Mouse (Mus musculus) megakaryocyte, adult 5-6 weeks (primary cell): ENCODE results near the gene Srrm3. TPM values are rescaled to one million over a fixed set of nuclear protein-coding genes. Genes with fewer than 3 reads are reported as not detected.

Source experiments
- total RNA-seq, 2 experiments: library from RNA; stranded (forward) in 1 of 2; stranded (reverse) in 1 of 2; fragments of 153-499, 151-499 nt in 1 of 2; fragments of 221-1000, 200-1000 nt in 1 of 2; gene quantifications; 2 replicates each; pipeline versions ENCODE4 v1.2.3 to v1.2.4; 2015 to 2017

The Srrm3 gene
- total RNA-seq, 2 experiments from 2014 or later = not detected

Other genes with a start within 250 kb of the Srrm3 start
- not detected in 2 replicates for gene Ccl26, start 243.3 kb upstream of the Srrm3 start, total RNA-seq (2015)
- gene Ccl26, start 243.3 kb upstream of the Srrm3 start, total RNA-seq (2017) = not detected in 2 replicates
- gene Ccl24, start 233.8 kb upstream of the Srrm3 start, total RNA-seq (2015) = 0.25 and 3.5 TPM in 2 replicates
- gene Ccl24, start 233.8 kb upstream of the Srrm3 start, total RNA-seq (2017) = 0.37 TPM in 1 of 2 replicates, not detected in the other
- 3.8 and 8.6 TPM in 2 replicates for gene Rhbdd2, start 174.3 kb upstream of the Srrm3 start, total RNA-seq (2015)
- 1.8 and 3.4 TPM in 2 replicates for gene Rhbdd2, start 174.3 kb upstream of the Srrm3 start, total RNA-seq (2017)
- gene Por, start 136.9 kb upstream of the Srrm3 start, total RNA-seq (2015) = 29.6 and 31.1 TPM in 2 replicates
- 45.9 and 49.7 TPM in 2 replicates for gene Por, start 136.9 kb upstream of the Srrm3 start, total RNA-seq (2017)
- gene Tmem120a, start 62.4 kb upstream of the Srrm3 start, total RNA-seq (2015) = 18.1 and 20.9 TPM in 2 replicates
- gene Tmem120a, start 62.4 kb upstream of the Srrm3 start, total RNA-seq (2017) = 15.1 and 19.1 TPM in 2 replicates
- gene Styxl1, start 28.5 kb upstream of the Srrm3 start, total RNA-seq (2015) = 0.25 TPM in 1 of 2 replicates, not detected in the other
- gene Styxl1, start 28.5 kb upstream of the Srrm3 start, total RNA-seq (2017) = 0.18 TPM in 1 of 2 replicates, not detected in the other
- 240 and 251 TPM in 2 replicates for gene Mdh2, start 28.4 kb upstream of the Srrm3 start, total RNA-seq (2015)
- gene Mdh2, start 28.4 kb upstream of the Srrm3 start, total RNA-seq (2017) = 111 and 129 TPM in 2 replicates
- not detected in 2 replicates for gene Hspb1, start 81.0 kb downstream of the Srrm3 start, total RNA-seq (2015)
- gene Hspb1, start 81.0 kb downstream of the Srrm3 start, total RNA-seq (2017) = not detected in 2 replicates
- 124 and 141 TPM in 2 replicates for gene Ywhag, start 127.7 kb downstream of the Srrm3 start, total RNA-seq (2015)
- 72.4 and 88.1 TPM in 2 replicates for gene Ywhag, start 127.7 kb downstream of the Srrm3 start, total RNA-seq (2017)
- 17.1 and 19.9 TPM in 2 replicates for gene Ssc4d, start 167.6 kb downstream of the Srrm3 start, total RNA-seq (2015)
- 6.0 and 7.4 TPM in 2 replicates for gene Ssc4d, start 167.6 kb downstream of the Srrm3 start, total RNA-seq (2017)
- 0.20 TPM in 1 of 2 replicates, not detected in the other for gene Zp3, start 173.2 kb downstream of the Srrm3 start, total RNA-seq (2015)
- gene Zp3, start 173.2 kb downstream of the Srrm3 start, total RNA-seq (2017) = not detected in 2 replicates
- 26.3 and 30.3 TPM in 2 replicates for gene Dtx2, start 187.9 kb downstream of the Srrm3 start, total RNA-seq (2015)
- 10.9 and 12.4 TPM in 2 replicates for gene Dtx2, start 187.9 kb downstream of the Srrm3 start, total RNA-seq (2017)
- not detected in 2 replicates for gene Upk3b, start 231.6 kb downstream of the Srrm3 start, total RNA-seq (2015)
- not detected in 2 replicates for gene Upk3b, start 231.6 kb downstream of the Srrm3 start, total RNA-seq (2017)
- not detected in 2 replicates for gene Upk3bl, start 247.6 kb downstream of the Srrm3 start, total RNA-seq (2015)
- gene Upk3bl, start 247.6 kb downstream of the Srrm3 start, total RNA-seq (2017) = not detected in 2 replicates